Mouse (Mus musculus) thymus, adult 2 months (tissue): ENCODE measurements around the gene Slc23a4.

ENCODE experiments used
- CTCF ChIP-seq: fragments of 200-500 bp; IDR thresholded peaks from 2 replicates; pipeline ENCODE4 v1.5.1; 2012; ENCODE audit warnings: mild to moderate bottlenecking, control low read depth, low read length, moderate library complexity, borderline replicate concordance; ENCODE audit not compliant: control insufficient read depth, poor library complexity, insufficient read depth; ENCODE audit errors: extremely low read depth
- POLR2A ChIP-seq: fragments of 200-500 bp; IDR thresholded peaks from 2 replicates; pipeline ENCODE4 v1.6.1; 2012; ENCODE audit warnings: mild to moderate bottlenecking, low read length, control low read depth, moderate library complexity; ENCODE audit not compliant: control insufficient read depth, poor library complexity, insufficient read depth; ENCODE audit errors: extremely low read depth

DNA sequence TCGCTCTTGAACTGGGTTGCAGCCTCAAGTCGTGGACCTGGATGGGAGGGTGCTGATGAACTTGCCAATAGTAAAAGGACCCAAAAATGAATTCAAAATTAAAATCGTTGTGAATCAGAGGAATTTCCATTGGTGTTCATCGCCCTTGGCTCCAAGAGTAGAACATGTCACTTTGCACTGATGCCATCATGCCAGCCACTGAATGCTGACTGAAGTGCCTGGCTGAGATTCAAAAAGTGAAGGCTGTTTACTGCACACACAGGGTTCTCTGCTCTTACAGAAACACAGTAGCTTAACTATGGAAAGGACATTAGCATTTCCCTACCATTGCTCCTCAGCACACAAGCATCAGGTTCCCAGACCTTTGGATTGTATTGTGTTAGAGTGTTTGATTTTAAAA, 8.3 kb upstream of the Slc23a4 start:
- TF ChIP-seq POLR2A (no peak), CTCF (no peak)
